Mouse (Mus musculus) MN1 (cell line): Measurements from ENCODE around the gene Anapc7.

Experiments used
- DNase-seq: peaks from one replicate; pipeline ENCODE4 v3.0.0-alpha.2; 2016; ENCODE audit warnings: low spot score

Anapc7 gene

GRCm38 (mm10) chr5:122421271-122422068, at the start of gene Anapc7:
Gene Anapc7 (plus strand): TSS chr5:122421693.
- no peak for DNase-seq

- peak; percentile 99 for DNase-seq
These were observed 49.2 kb upstream of the Anapc7 start, which contains the start of gene Fam216a for GRCm38 (mm10) chr5:122372192-122372769. Gene Fam216a (minus strand): TSS chr5:122372364.

- DNase-seq: no peak
These were observed 48.6 kb upstream of the Anapc7 start for GRCm38 (mm10) chr5:122372878-122373277.

GRCm38 (mm10) chr5:122377101-122377833, 44.2 kb upstream of the Anapc7 start:
- no peak for DNase-seq

- no peak for DNase-seq
These were observed 43.3 kb upstream of the Anapc7 start for GRCm38 (mm10) chr5:122378171-122378570.

GRCm38 (mm10) chr5:122379374-122380155, 41.9 kb upstream of the Anapc7 start:
- peak; percentile 78 for DNase-seq

GRCm38 (mm10) chr5:122390006-122390405, 31.5 kb upstream of the Anapc7 start:
- DNase-seq: no peak

- DNase-seq: no peak
These were observed 30.8 kb upstream of the Anapc7 start for GRCm38 (mm10) chr5:122390671-122391070.

- no peak for DNase-seq
These were observed 30.2 kb upstream of the Anapc7 start for GRCm38 (mm10) chr5:122391178-122391785.

- DNase-seq: peak; percentile 85
These were observed 29.7 kb upstream of the Anapc7 start, which contains the start of gene Arpc3 for GRCm38 (mm10) chr5:122391786-122392180. Gene Arpc3 (plus strand): TSS chr5:122391878.

GRCm38 (mm10) chr5:122392227-122393004, 29.1 kb upstream of the Anapc7 start:
- DNase-seq: peak; percentile 26

GRCm38 (mm10) chr5:122393887-122394286, 27.6 kb upstream of the Anapc7 start:
- peak; percentile 37 for DNase-seq

- no peak for DNase-seq
These were observed 24.7 kb upstream of the Anapc7 start for GRCm38 (mm10) chr5:122396791-122397190.

GRCm38 (mm10) chr5:122397495-122397894, 24.0 kb upstream of the Anapc7 start:
- no peak for DNase-seq

GRCm38 (mm10) chr5:122399871-122400270, 21.6 kb upstream of the Anapc7 start:
- DNase-seq: no peak

GRCm38 (mm10) chr5:122400628-122401302, 20.7 kb upstream of the Anapc7 start:
- DNase-seq: peak; percentile 27

- peak; percentile 51 for DNase-seq
These were observed 20.2 kb upstream of the Anapc7 start for GRCm38 (mm10) chr5:122401303-122401640.

GRCm38 (mm10) chr5:122402160-122402559, 19.3 kb upstream of the Anapc7 start:
- DNase-seq: peak; percentile 27

GRCm38 (mm10) chr5:122402772-122403171, 18.7 kb upstream of the Anapc7 start:
- peak; percentile 50 for DNase-seq

- no peak for DNase-seq
These were observed 18.1 kb upstream of the Anapc7 start for GRCm38 (mm10) chr5:122403362-122403761.
